Mouse (Mus musculus) A20 (cell line): ENCODE data around the gene Pygm.

Experiments
- DNase-seq: peaks from one replicate; pipeline ENCODE4 v3.0.0-alpha.2; 2011; ENCODE audit warnings: low read depth, low spot score

Pygm gene

GRCm38 (mm10) chr19:6385419-6385818, 1.2 kb downstream of the Pygm start:
- DNase-seq = no peak

DNA sequence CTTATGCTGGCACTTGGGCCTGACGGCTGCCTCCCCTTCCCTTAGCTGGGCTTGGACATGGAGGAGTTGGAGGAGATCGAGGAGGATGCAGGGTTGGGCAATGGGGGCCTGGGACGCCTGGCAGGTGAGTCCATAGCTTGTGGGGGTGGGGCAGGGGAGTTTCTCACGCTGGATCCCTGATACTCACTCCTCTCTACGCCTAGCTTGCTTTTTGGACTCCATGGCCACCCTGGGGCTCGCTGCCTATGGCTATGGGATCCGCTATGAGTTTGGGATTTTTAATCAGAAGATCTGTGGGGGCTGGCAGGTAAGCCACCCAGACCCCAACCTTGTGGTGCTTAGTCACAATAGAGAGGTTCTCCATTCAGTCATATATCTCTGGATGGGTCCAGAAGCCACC, 1.6 kb downstream of the Pygm start:
- no peak for DNase-seq

DNA sequence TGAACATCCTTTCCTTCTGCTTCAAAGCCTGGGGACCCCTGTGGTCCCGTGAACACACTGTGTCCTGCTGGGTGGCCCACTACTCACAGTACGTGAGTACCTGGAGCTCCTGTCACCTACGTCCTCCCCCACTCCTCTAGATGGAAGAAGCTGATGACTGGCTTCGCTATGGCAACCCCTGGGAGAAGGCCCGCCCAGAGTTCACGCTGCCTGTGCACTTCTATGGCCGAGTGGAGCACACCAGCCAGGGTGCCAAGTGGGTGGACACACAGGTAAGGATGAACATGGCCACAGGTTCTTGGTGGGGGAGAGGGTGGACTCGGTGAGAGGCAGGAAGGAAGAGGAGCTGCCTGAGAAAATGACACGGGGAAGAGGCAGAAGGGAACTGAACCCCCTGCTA, 2.0 kb downstream of the Pygm start:
- no peak for DNase-seq

- DNase-seq = no peak
Observed at GRCm38 (mm10) chr19:6388006-6388405, 3.8 kb downstream of the Pygm start.

GRCm38 (mm10) chr19:6389803-6390202, 5.6 kb downstream of the Pygm start:
- DNase-seq = no peak

- DNase-seq = no peak
Observed at GRCm38 (mm10) chr19:6390251-6390650, 6.1 kb downstream of the Pygm start.

- DNase-seq = peak; percentile 43
Observed at GRCm38 (mm10) chr19:6392743-6393393, 8.7 kb downstream of the Pygm start.

GRCm38 (mm10) chr19:6393637-6394036, 9.4 kb downstream of the Pygm start:
- no peak for DNase-seq

DNA sequence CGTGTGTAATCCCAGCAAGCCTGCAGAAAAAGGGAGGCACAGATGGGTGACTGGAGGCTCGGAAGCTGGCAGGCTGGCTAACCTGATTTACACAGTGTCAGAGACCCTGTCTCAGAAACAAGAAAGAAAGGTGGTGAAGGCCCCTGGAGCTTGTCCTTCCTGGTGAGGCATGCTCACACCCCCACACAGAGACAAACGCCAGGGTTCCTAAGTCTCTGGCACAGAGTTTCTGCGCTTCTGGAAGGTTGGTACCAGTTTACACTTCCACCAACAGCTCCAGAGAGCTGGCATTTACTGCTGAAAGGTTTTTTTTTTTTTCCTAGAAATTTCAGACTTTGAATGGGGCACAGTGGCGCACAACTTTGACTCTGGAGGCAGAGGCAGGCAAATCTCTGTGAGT, 12.0 kb downstream of the Pygm start:
- no peak for DNase-seq

DNA sequence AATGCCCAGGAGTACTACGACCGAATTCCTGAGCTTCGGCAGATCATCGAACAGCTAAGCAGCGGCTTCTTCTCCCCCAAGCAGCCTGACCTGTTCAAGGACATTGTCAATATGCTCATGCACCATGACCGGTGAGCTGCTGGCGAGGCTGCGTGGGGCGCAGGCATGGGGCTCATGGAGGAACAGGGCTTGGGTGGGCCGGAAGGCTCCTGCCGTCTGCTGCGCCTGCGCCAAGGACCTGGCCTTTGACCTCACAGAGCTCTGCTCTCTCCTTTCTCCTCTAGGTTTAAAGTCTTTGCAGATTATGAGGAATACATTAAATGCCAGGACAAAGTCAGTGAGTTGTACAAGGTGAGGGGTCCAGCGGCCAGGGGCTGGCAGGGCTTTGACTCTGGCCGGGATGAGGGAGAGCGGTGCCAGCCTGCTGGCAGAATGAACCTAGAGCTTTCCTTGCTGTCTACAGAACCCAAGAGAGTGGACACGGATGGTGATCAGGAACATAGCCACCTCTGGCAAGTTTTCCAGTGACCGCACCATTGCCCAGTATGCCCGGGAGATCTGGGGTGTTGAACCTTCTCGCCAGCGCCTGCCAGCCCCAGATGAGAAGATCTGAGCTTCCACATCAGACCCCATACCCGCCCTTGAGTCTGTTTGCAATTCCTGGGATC, 13.5 kb downstream of the Pygm start:
- DNase-seq = no peak

DNA sequence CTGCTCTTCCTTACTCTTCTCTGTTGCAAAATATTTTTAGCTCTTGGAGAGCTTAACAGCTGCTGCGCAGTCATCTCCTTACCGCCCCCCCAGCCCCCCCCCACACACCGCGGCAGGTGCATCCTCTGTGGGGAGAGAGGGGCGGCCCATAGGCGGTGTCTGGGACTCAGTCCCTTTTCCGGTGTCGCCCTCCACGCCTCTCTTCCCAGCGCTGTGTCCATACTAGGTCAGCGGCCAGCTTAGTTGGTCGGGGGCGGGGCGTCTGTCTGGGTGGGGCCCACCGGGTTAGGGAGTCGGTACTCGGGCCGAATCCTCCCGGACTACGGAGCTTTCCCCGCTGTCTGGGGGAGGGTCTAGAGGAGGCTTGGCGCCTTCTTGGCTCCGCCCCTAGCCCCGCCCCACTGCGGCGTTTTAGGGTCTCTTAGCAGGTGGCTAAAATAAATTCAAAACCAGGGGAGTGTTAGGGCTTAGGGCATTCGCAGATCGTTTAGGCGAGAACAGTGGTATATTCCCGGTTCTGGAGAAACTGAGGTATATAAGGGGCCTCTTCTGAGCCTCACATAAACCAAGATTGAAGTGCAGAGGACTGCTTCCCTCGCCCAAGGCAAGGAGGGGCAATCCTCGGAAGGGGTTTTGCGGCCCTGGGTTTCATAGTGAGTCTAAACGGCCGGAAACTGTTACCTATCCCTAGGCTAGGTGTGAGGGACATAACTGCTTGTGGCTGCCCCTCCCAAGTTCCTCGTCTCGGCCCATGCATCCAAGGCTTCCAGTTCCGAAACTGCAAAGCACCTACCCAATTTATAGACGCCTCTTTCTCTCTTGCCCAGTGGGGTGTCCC, 14.5 kb downstream of the Pygm start:
- DNase-seq = peak; percentile 94

DNA sequence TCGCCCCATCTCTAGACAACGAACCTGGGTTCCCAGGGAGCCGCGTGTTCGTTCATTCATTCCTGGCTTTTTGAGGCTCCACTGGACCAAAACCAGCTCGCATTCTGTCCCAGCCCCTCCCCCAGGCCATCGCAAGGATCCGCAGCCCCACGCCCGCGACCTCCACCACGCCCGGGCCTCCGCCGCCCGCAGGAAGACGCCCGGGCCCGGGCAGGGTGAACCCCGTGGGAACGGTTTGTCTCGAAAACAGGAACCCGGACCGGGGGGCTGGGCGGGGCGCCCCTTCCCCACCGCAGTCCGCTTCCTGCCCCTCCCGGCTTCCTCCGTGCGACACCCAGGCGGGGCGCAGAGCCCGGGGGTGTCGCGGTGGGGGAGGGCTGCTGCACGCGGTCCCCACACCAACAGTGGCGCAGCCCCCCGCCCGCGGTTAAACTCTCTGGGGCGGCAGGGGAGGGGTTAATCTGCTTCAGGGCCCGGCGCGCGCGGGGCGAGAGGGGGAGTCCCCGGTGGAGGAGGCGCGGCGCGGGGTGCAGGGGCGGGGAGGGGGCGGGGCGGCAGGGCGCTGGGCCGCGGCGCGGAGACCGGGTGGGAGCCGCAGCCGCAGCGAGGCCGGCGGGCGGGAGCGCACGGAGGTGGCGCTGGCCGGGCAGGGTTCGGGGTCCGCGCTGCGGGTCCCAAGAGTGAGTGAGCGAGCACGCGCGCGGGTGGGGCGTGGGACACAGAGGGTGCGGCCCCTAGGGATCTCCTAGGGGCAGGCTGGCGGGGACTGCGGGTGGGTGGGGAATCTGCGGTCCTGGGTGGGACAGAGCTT, 15.3 kb downstream of the Pygm start, which contains the start of gene Rasgrp2:
Gene Rasgrp2 (plus strand): TSS at position 56 of the 811 bp plus-strand sequence.
- peak; percentile 89 for DNase-seq

DNA sequence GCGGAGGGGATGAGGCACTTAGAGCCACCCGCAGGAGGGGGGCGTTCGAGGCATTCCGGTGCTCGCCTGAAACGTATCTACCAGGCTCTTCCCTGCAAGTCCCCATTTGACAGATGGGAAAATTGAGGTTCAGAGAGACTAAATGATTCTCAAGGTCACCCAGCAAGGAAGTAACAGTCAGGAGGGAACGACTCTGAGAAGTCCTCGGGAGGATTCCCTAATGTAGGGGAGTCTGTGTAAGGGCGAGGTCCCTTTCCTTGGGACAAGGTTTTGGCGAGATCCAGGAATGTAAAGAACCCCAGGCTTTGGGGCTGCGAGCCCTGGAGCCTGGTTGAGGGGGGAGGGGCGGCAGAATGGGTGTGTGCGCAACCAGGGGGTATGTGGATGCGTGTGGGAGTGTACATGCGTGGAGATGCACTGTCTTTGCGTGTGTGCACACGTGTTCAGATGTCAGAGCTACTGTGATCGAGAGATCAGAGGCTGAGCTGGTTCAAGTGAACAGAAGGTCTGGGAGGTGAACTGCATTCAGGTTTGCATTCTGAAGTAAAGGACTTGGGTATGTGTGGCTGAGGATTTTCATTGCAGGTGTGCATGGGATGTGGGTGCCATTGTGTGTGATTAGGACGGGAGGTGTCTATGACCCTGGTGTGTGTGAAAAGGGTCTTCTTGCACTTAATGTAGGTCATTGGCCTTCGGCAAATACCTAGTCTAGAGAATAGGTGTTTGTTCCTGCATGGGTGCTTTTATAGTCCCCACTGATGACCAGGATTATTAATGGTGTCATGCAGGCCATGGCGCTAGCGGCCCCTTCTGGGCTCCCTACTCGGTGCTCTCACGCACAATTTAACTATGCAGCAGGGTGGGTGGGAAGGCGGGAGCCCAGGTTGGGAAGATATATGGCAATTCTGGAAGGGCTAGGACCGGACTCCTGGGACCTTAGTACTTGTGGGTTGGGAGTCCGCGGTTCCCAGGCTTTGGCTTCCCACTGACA, 16.2 kb downstream of the Pygm start:
- peak; percentile 72 for DNase-seq

GRCm38 (mm10) chr19:6401131-6401815, 17.1 kb downstream of the Pygm start:
- peak; percentile 86 for DNase-seq

DNA sequence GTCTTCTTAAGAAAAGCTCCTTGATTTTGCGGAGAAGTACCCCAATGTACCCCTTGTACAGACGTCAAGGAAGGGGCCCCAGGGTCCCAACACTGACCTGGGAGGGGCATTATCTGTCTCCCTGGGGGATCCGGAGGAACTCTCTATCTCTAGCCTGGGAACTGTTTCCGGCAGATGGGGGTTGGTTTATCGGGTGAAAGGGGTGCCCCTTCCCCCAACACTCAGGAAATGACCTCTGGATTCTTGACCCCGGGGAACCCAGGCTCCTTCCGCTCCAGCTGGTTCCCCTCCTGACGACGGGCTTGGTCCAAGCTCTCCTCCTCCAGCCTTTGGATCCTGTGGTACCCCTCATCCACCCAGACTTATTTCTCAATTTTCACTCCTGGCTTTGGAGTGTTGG, 17.8 kb downstream of the Pygm start:
- DNase-seq = no peak

DNA sequence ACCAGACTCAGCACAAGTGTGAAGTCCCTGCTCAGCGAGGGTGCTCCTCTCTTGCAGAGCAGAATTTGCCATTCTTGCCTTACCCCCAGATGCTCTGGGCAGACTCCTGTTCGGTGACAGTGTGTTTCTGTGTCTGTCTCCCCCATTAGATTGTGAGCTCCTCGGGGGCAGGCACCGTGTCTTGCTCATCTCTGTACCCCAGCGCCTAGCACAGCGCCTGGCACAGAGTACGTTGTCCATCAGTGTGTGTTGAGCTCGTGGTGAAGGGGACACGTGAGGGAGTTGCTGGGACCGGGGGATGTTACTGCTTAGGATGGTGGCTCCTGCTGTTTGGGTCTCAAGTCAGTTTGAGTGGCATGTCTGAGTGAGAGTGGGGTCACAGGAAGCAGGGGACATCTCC, 19.7 kb downstream of the Pygm start:
- no peak for DNase-seq

- no peak for DNase-seq
Observed at GRCm38 (mm10) chr19:6405433-6405832, 21.2 kb downstream of the Pygm start.

DNA sequence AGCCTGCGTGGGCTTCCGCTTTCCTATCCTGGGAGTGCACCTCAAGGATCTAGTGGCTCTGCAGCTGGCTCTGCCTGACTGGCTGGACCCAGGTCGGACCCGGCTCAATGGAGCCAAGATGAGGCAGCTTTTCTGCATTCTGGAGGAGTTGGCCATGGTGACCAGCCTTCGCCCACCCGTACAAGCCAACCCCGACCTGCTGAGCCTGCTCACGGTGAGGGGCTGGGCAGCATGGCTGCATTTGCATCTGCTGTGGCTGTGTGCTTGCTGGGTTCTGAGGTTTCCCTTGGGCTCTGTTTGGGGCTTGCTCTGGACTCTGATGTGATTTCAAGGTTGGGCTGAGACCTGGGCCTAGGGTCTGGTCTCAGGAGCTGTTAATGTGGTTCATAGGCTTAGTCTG, 22.9 kb downstream of the Pygm start:
- DNase-seq = no peak

- peak; percentile 57 for DNase-seq
Observed at GRCm38 (mm10) chr19:6407816-6408510, 23.8 kb downstream of the Pygm start.
